ENCODE assay signal across 20 mouse cellular contexts in the genomic region with DNA sequence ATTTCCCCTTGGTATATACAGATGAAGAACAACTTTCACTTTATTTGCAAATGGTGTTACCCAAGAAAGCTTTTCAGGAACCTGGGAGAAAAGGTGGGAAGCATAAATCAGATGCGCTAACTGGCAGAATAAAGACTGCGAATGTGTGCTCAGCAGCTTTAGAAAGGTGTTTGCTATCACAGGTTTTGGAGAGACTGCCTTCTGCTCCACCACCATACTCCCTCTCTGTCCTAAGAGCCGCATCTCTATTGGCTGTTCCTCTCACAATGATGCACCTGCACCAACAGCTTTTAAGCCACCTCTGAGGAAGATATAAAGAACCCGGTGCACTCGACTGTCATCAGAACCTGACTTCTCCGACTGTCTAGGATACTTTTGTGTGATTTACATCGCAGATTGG.
"Had no signal": no experiment of that assay in that cellular context is flagged by ENCODE, and none has a peak within 500 bp of the region (broad histone marks: within the 10 kb centered on the region; RNA-seq: fewer than 3 reads in every experiment).

No protein-coding gene starts in this region.

- ATAC-seq: forebrain, embryonic 13.5 days; forebrain, embryonic 14.5 days; forebrain, embryonic 15.5 days; forebrain, embryonic 16.5 days; forebrain, postnatal 0 days had no signal

- DNase-seq: cerebellum, adult 8-10 months; cerebellum, adult 9-10 months; cerebellum, adult 9-11 months; cerebellum, postnatal 10 days; cerebellum, postnatal 14 days; cerebellum, postnatal 25 days; cerebellum, postnatal 36 days; forebrain, postnatal 0 days; gastrocnemius, adult 2 months; gastrocnemius, postnatal 10 days; gastrocnemius, postnatal 14 days; gastrocnemius, postnatal 25 days; gastrocnemius, postnatal 36 days; heart, adult 11 months; heart, adult 18-20 months; heart, adult 2 months had no signal
